Mouse (Mus musculus) olfactory bulb, adult 2 months (tissue): ENCODE data around the gene Rsu1. TPM values are rescaled to one million over a fixed set of nuclear protein-coding genes. Genes with fewer than 3 reads are reported as not detected.

Source experiments
- H3K27ac ChIP-seq: fragments of 200-500 bp; 2 replicates; pipeline ENCODE4 v1.5.1; 2012; ENCODE audit warnings: low read depth, low read length; ENCODE audit not compliant: insufficient read depth
- H3K4me1 ChIP-seq: fragments of 200-500 bp; 2 replicates; pipeline ENCODE4 v1.6.1; 2012; ENCODE audit warnings: low read length; ENCODE audit not compliant: control insufficient read depth, insufficient read depth
- H3K4me3 ChIP-seq: fragments of 200-500 bp; 2 replicates; pipeline ENCODE4 v1.5.1; 2012; ENCODE audit warnings: mild to moderate bottlenecking, low read depth, low read length, moderate library complexity; ENCODE audit not compliant: insufficient read depth
- CTCF ChIP-seq: fragments of 200-500 bp; IDR thresholded peaks from 2 replicates; pipeline ENCODE4 v1.5.1; 2012; ENCODE audit warnings: low read depth, mild to moderate bottlenecking, low read length, moderate library complexity; ENCODE audit not compliant: insufficient read depth
- POLR2A ChIP-seq: fragments of 200-500 bp; IDR thresholded peaks from 2 replicates; pipeline ENCODE4 v1.6.1; 2012; ENCODE audit warnings: mild to moderate bottlenecking, low read depth, low read length, moderate library complexity; ENCODE audit not compliant: insufficient read depth
- WGBS: fragments of 180-500 bp; shearing (Covaris S2); methylation state at CpG from one replicate; pipeline ENCODE4 v1.1.7; 2018; 5-methylcytosine and 5-hydroxymethylcytosine counted together
- polyA plus RNA-seq: library from polyadenylated mRNA; stranded (reverse); fragments of >200 nt; gene quantifications from 2 replicates; pipeline ENCODE4 v1.2.4, GENCODE M21; 2012; ENCODE audit warnings: low replicate concordance; ENCODE audit not compliant: missing spikeins, insufficient read depth, insufficient read length

Rsu1 gene
- polyA plus RNA-seq, 1 experiment: not detected

DNA sequence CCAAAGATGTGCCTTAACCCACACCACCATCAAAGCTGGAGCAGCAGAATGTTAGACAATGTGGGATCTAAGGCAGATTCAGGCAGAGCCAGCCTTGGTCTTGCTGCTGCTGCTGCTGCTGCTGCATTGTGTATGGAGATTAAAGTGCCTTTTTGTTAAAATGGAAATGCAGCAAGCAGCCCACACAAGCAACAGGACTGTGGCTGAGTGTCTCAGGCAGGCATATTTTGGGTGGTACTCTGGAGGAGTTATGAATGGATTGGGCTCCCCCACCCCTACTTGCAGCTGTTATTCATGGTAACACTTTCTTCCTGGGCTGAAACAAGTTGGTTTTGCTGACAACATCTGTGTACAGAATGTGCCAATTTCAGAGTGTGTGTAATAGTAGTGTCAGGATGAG is 199.0 kb downstream of the Rsu1 start:
- Histone ChIP-seq H3K4me3 (no peak overlapping the region), H3K4me1 (0 out of 2 replicates have a peak, but pooled peaks cover 6% of the 10 kb centered on the region), H3K27ac (no peak overlapping the region)
- no peak for TF ChIP-seq CTCF

GRCm38 (mm10) chr2:13060426-13061170 is 210.6 kb downstream of the Rsu1 start:
- Histone ChIP-seq H3K4me1 (no peaks in the 10 kb centered on the region), H3K4me3 (no peak overlapping the region), H3K27ac (no peak overlapping the region)
- no peak for TF ChIP-seq POLR2A
- TF ChIP-seq CTCF: no peak
- 81% methylated on average over 5 of the region's 5 CpGs for WGBS

DNA sequence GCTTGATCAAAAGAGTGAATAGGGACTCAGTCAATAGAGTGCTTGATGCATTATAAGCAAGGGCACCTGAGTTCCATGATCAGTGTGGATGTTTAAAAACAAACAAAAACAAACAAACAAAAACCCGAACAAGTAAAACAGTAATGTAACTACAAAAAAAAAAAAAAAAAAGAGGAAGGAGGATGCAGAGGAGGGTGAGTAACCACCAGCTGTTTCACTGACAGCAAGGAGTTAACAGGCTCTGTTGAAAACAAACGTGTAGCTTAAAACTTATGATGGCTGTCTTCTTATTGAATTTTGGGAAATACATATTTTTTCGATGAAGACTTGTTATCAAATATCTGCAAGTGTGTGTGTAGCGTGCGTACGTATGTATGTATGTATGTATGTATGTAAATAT is 222.6 kb downstream of the Rsu1 start:
- 92% methylated on average over 6 of the region's 6 CpGs for WGBS

GRCm38 (mm10) chr2:13044555-13044954 is 226.7 kb downstream of the Rsu1 start:
- no peak for TF ChIP-seq POLR2A
- TF ChIP-seq CTCF: no peak
- WGBS: 94% methylated on average over 4 of the region's 4 CpGs
- no peak overlapping the region for H3K27ac ChIP-seq
- no peaks in the 10 kb centered on the region for H3K4me1 ChIP-seq
- no peak overlapping the region for H3K4me3 ChIP-seq

More for the DNA sequence above, 222.6 kb downstream of the Rsu1 start:
- Histone ChIP-seq H3K4me1 (no peaks in the 10 kb centered on the region), H3K4me3 (no peak overlapping the region), H3K27ac (no peak overlapping the region)
- TF ChIP-seq POLR2A (no peak), CTCF (no peak)

DNA sequence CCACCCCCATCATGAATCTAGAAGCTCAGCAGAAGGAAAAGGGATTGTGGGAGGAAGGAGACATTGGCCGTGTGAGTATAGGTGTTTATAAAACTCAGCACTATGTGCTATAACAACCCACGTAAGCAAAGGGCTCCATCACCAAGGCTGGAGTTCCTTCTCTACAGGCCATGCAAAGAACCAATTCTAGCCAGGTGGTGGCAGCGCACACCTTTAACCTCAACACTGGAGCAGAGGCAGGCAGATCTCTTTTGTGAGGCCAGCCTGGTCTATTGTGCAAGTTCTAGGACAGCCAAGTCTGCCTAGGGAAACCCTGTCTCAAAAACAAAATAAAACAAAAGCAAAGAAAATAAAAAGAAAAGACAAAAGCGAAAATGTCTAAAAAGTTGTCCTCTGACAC is 231.4 kb downstream of the Rsu1 start:
- no peak for TF ChIP-seq CTCF
- TF ChIP-seq POLR2A: no peak
- Histone ChIP-seq H3K4me3 (no peak overlapping the region), H3K4me1 (no peaks in the 10 kb centered on the region), H3K27ac (no peak overlapping the region)
- 93% methylated on average over 4 of the region's 4 CpGs for WGBS

- H3K4me3 ChIP-seq: no peak overlapping the region
- 69% methylated on average over 3 of the region's 3 CpGs for WGBS
- no peaks in the 10 kb centered on the region for H3K4me1 ChIP-seq
- H3K27ac ChIP-seq: no peak overlapping the region
- no peak for TF ChIP-seq CTCF
- no peak for TF ChIP-seq POLR2A
Observed at GRCm38 (mm10) chr2:13038772-13039171, 232.4 kb downstream of the Rsu1 start.

Other genes with a start within 250 kb of the Rsu1 start
- gene Cubn, start 220.4 kb upstream of the Rsu1 start, polyA plus RNA-seq: not detected in 2 replicates